Mouse (Mus musculus): Measurements from ENCODE around the gene S100a6.
A peak's percentile ranks its signal among the peaks of the same experiment; 100 is the strongest.

The S100a6 gene

DNA sequence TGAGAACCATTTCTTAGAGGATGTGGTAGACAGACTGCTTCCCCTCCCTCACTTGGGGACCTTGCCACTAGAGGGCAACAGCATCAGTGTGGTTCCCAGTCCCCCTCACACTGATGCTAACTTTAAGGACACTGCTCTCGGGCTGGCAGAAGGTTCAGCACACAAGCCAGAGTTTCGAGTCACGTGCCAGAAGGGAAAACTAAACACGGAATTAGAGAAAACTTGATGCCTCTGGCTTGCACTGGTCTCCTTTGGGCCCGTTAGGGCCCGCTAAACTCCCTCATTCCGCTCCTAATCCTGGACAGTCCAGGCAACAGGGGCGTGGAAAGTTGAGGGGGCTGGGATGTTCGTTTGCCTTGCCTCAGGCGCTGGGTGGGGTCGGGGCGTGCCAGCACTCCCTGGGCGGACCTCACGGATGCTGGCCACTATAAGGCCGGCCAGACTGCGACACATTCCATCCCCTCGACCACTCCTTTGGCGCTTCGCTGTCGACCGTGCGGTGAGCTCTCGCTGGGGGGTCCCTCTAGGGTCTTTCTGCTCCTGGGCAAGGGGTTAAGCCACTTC lies at the start of gene S100a6:
Gene S100a6, plus strand, starts transcription at position 155 of the 564 bp plus-strand sequence.
- DNase-seq (ENCODE audit: low spot score) = peak; percentile 88

DNA sequence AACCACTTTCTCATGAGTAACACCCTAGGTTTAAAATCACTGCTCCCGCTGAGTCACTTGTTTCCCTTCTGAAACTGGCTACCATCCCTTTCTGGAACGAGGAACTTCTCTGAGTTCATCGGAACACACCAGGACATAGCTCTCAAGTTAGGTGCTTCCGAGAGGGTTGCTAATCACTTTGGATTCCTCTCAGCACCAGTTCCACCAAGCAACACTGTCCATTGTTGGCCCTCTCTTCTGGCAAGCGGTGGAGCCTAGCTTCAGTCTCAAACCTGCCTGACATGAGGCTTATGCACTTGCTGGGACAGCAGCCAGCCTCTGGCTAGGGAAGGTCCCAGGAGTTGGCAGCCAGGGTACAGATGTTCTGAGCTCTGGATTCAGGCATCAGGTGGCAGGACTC lies 38.0 kb upstream of the S100a6 start:
- DNase-seq (ENCODE audit: low spot score) = no peak

DNA sequence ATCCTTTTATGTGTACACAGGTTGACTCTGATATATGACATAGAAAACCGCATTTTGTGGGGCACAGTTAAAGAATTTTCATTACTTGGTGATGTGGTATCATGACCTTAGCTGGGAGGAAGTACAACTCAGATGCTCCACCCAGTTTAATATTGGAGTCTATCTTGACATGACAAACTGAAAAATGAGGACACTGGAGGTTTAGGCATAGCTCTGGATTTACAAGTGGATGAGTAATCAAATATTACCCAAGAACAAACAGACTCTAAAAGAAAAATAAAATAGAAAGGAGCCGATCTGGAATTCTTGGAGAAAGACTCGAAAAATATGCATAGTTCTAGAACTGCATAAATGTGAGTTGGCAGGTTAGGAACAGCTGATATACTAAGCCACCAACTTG lies 37.4 kb upstream of the S100a6 start:
- no peak for DNase-seq (ENCODE audit: low spot score)

DNA sequence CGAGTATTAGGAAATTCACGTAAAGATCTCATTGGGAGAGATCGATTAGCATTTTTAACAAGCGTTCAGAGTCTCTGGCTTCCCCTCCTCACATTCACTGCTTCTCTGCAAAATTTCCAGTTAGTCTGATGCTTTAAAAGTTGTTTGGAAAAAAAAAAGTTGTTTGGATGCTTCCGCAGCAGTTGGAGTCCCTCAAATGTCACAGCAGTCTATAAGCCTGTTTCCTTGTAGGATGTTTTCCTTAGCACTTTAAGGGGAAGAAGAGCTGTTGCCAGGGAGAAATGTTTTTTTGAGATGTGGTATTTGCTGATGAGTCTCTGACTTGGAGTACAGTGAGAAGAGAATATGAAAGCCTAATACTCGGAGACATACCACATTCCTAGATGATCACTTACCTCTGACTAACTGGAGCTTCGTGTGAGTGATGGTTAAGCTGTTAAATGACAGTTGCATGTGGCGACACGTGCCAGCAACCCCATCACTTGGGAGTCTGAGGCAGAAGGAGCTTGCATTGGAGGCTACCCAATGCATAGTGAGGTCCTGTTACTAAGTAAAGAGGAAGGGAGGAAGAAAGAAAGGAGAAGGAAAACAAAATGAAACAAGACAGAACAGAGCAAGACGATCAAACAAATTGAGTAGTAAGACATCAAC lies 36.2 kb upstream of the S100a6 start:
- DNase-seq (ENCODE audit: low spot score) = no peak

DNA sequence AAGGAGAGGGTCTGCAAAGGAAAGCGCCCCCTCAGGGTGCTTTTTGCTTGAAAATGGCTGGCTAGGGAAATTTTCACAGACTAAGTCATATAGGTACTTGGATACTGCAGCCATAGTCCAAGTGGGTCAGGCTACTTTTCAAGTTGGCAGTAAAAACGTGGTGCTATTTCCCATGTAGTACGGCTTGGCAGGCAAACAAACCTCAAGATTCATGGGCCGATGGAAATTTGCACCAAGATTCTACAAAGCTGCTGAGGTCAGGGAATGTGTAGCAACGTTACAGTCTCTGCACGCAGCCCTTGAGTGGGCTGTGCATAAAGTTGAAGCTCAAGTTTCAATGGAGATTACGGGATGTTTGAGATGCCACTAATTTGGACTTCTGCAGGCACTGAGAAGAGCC lies 33.2 kb upstream of the S100a6 start:
- no peak for DNase-seq (ENCODE audit: low spot score)

DNA sequence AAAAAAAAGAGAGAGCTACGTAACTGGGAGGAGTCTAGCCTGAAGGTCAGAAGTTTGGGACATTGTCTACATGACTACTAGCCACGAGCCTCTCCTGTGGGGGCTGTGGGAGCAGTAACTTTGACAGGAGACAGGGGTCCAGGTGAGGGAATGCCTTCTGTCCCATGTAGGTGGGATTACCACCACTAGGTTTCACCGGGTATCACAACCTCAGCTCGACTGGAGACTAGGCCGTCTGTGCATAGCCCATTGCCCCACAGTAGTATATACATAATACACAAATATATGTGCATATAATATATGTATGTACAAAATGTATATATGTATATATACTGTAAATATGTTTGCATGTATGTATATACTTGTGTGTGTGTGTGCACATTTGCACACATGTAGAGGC lies 31.5 kb upstream of the S100a6 start:
- DNase-seq (ENCODE audit: low spot score) = no peak

DNA sequence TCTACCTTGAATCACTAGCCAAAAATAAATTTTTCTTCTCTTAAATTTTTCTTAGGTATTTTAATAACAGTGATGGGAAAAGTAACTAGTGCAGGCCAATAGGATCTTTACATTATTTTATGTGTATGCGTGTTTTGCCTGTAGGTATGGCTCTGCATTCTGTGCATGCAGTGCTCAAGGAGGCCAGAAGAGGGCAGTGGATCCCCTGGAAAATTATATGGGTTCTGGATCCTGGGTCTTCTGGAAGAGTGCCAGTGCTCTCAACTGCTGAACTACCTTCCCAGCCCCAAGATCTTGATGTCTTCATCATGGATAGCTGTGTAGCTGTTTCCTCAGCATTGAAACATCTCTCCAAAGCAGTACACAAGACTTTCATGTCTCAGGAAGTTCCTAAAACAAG lies 30.5 kb upstream of the S100a6 start:
- DNase-seq (ENCODE audit: low spot score) = no peak

DNA sequence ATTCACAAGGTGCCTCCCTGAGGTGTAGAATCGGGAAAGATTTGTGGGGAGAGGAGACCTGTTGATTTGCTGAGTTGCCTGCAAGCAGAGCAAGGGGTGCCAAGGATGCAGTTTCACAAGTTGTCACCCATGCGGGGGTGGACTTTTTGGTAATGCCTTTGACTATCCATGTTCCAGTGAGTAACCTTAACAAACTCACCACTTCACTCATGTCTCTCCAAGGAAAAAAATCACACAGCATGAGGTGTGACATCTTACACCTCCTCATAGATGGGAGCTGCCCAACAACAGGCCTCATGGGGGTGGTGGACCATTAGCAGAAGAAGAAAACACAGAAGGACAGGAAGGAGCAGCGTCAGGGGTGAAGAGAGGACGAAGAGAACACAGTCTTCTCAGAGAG lies 30.1 kb upstream of the S100a6 start:
- no peak for DNase-seq (ENCODE audit: low spot score)

DNA sequence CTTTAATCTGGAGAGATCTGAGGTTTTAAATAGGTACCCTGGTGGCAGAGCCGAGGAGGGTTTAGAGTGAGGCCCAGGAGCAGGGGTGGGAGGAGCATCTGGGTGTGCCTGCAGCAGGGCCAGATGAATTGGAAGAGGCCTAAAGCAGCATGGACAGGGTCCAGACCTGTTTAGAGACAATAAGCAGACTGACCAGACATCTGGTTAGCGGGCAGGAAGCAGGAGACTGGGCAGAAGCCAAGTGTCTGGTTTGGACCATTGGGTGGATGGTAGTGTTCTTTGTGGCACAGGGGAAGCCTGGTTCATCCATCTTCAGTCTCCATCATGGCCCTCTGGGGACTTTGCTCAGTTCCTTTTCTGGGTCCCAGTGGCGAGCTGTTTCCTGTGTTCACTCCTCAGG lies 28.8 kb upstream of the S100a6 start:
- peak; percentile 98 for DNase-seq (ENCODE audit: low spot score)

DNA sequence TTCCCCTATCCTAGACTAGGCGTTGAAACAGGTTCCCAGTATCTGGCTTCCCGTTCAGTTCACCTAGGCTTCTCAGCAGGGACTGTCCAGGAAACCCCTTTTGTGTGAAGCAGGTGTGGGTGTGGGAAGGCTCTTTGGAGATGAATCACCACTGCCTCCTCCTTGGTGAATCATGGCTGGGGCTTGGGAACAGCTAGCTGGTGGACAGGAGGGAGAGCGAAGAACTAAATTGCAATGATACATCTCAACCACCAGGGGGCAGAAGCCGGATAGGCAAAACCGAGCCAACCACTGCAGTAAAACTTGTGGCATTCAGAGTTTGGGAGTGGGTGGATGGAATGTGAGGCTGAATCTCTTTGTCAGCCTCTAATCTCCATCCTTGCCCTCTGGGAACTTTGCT lies 27.1 kb upstream of the S100a6 start:
- DNase-seq (ENCODE audit: low spot score) = peak; percentile 90

DNA sequence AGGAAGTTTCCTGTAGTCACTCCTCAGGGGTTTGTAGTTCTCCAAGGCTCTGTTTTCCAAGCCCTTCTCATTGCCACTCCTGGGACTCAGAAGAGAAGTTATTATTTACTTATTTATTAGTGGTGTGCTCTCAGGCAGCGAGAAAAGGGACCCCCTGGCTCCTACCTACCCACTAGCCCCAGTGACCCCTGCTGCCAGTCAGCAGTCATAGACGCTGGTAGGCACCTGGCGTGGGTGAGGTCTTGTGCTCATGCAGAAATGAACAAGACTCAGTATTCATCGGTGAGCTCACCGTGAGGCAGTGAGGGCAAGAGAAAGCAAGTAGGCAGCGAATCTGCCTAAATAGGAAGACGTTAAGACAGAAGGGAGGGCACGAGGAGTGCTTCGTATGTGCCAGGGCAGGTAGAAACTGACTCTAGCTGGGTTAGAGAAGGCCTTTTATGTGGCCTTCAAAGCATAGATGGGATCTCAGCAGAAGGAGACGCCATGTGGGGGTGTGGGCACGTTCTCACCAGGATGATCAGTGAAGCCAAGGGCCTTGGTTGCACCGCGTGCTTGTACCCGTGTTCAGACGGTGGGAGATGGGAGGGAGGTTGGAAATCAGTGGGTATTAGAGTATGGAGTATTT lies 26.6 kb upstream of the S100a6 start:
- peak; percentile 43 for DNase-seq (ENCODE audit: low spot score)

DNA sequence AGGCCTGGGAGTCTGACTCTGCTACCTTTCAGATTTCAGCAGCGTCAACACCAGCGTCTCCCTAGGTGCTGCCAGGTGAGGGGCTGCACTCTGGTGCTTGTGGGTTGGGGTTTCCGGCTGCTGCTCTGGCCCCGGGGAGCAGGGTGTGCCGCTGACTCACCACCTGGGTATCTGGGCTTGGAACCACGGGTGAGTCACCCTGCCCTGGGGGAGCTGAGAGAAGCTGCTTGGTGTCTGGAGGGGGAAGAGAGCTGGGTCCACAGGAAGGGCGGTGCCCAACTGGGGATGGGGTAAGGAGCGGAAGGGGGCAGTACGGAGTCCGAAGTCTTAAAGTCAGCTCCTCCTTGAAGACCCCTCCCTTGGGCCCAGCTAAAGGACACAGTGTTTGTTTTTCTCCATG lies 25.8 kb upstream of the S100a6 start:
- peak; percentile 87 for DNase-seq (ENCODE audit: low spot score)

DNA sequence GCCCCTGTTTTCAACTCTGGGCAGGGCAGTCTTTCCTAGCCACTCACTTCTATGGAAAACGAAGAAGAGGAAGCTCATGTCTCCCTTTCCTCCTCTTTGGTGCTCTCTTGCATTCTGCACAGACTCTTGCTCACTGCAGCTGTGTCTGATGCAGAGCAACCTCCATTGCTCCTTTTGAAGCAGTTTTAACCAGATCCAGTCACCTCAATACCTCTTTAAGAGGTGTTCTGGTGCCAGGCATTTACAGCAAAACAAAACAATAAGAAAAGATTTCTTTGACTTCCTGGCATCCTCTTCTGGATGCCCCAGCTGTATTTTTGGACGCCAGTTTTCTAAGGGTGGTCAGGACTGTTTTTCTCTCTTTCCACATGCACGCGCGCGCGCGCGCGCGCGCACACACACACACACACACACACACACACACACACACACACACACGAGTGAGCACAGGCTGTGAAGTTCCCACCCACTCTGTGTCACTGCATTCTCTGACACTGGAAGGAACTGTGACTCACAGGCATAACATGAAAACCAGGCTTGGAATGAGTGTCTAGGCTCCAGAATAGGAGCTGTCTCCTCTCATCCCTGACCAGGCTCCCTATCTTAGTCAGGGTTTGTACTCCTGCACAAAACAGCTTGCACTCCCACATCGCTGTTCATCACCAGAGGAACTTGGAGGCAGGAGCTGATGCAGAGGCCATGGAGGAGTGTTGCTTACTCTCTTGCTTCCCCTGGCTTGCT lies 25.2 kb upstream of the S100a6 start:
- peak; percentile 80 for DNase-seq (ENCODE audit: low spot score)

DNA sequence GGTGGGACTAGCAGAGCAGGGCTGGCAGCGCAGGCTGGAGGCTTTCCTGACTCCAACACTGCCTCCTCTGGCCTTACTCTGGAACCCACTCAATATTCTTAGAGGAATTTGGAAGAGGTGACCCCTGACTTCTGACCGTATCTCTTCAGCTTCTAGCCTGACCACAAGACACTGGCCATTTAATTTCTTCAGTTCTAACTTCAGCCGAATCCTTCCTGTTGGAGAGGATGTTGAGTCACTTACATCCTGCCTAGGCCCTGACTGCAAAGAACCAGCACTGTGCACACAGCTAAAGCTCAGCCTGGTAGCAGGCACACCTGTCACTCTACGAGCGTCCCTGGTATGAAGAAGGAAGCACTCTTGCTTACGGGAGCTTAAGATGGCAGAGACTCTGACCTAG lies 23.3 kb upstream of the S100a6 start:
- no peak for DNase-seq (ENCODE audit: low spot score)

DNA sequence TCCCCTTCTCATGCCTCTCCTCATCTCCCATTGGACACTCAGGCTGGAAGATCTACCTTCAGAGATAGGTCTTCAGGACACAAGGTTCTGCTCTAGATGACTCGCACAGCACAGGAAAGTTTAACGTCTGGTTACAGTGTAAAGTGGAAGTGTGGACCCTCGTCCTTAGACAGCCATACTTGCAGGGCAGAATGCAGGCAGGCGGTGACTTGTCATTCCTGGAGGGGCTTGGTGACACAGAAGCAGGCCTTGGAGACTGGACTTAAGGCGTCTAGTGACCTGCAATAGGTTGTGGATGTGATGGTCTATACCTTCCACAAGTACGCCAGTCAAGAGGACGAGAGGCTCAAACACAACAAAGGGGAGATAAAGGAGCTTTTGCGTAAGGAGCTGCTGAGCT lies 22.7 kb upstream of the S100a6 start, which contains the start of gene S100a2:
Gene S100a2, plus strand, starts transcription at position 301 of the 400 bp plus-strand sequence.
- DNase-seq (ENCODE audit: low spot score) = no peak

DNA sequence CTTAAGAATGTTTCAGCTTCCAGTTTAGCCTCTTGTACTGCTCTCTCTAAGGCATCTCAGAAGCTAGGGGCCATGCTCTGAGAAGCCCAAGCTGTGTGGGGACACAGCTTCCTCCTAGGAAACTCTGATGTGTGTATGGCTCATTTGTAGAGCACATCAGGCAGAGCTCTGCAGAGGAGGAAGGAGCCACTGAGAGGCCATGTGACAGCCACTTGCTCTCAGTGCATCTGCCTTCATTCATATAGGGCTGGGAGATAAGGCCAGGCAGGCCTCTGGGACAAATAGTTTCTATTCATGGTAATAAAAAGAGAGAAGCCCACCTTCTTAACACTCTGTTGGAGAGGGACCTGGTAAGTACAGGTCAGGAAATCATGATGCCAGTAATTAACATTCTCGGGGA lies 18.2 kb upstream of the S100a6 start:
- DNase-seq (ENCODE audit: low spot score) = no peak

DNA sequence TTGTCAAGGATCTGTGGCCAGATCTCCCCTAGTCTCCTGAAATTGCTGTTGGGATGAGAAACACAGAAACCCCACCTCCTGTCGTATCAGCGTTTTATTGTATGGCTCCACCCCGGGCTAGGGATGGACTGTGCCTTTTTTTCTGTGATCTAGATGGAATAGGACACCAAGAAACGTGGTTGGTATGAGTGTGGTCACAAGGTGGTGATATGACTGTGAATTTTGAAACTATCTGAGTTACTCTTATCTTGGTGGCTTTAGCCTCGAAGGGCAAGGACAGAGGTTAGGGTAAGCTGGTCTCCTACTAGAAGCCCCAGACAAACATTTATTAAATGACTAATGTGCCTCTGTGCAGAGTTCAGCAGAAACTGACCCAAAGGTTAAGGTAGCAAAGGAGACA lies 17.1 kb upstream of the S100a6 start:
- no peak for DNase-seq (ENCODE audit: low spot score)

DNA sequence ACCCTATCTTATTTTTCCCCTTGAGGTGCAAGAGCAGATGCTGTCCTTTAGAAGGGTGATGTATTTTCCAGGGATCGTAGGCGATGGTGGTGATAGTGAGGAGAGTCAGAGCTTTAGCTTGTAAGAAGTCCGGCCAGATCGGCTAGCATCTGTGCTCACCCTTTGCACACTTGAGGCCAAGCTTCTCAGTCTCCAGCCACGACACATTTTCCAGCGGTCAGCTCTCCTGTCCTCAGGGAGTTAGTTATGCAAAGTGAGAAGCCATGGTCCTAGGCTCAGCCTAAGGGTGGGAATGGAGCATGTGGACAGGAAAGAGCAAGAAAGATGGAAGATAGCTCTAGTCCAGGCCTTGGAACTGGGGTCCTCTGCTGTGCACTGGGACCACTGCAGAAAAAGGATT lies 15.9 kb upstream of the S100a6 start:
- no peak for DNase-seq (ENCODE audit: low spot score)

DNA sequence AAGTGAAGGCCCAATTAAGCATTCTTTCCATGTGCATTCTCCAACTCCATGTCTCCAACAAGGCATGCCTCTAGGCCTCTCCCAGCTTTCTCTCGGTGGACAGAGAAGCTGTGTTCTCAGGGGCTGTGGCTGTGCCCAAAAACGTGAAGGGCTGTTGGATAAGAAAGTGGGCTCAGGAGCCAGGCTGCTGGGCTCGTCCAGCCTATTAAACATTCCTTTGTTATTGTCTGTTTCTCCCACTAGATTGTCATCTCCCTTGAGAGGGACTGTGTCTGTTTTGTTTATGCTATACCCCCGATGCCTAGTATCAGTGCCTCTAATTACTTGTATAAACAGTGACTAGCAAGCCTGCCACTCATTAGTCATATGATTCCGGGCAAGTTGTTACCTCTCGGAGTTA lies 14.9 kb upstream of the S100a6 start:
- DNase-seq (ENCODE audit: low spot score) = peak; percentile 74

DNA sequence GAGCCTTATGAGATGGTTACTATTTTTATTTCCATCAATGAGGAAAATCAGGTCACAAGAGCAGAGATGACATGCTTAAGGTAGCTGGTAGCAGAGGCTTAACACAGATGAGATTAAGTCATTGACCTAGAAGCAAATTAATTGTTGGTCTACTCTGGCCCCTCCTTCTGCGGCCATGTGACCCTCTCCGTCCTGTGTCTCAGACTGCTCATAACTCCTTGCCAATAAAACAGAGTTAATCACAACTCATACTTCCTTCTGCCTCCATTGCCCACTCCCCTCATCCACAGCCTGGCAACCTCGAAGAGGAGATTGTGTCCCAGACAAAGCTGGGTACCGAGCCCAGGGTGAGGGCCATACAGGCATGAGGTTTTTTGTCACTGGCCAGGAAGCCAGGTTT lies 14.5 kb upstream of the S100a6 start:
- peak; percentile 57 for DNase-seq (ENCODE audit: low spot score)

DNA sequence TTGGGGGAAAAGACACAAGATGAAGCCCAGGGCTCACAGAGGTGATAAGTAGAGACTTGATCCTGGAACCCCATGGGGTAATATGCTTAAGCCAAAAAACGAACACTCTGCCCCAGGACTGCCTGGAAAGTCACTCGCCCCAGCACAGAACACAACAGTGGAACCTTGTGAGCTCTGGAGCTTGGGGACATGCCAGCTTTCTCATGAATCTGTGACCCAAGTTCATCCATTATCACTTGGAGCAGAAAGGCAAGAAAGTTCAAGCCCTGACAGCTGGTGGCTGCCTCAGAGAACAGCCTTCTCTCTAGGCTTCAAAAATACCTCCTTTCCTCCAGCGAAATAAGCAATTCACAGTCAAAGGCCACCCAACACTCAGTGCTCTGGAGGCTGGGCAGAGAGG lies 13.3 kb upstream of the S100a6 start:
- no peak for DNase-seq (ENCODE audit: low spot score)

DNA sequence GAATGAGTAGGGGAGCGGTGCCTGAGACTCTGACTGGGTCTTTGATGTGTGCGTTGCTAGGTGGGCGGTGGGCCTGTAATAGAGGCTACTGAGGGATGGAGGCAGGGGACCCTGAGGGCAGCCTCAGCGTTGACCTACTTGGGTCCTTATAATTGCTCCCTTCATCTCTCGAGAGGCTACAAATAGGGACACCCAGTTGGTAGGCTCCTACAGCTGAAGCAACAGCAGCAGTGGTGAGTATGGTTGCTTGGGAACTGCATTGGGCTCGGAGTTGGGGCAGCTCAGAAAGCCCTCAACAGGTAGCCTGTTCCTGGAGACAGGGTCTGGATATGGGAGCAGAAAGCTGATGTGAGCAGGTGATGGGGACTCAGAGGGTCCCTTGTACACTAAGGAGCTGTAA lies 12.6 kb upstream of the S100a6 start:
- no peak for DNase-seq (ENCODE audit: low spot score)
